In genomic region chr10:29313064-29313638, GRCm38 (mm10) we compare ENCODE assay signal across 8 mouse cellular contexts. TPM values are rescaled to one million over a fixed set of nuclear protein-coding genes. Genes with fewer than 3 reads are reported as not detected.
A peak's percentile ranks its signal among the peaks of the same experiment; 100 is the strongest.
DNase-seq lines count a peak whose midpoint lies in the region; ATAC-seq lines count a peak whose summit lies in the region.

TSS of gene Echdc1 (plus strand) at chr10:29313166.

- H3K9me3 ChIP-seq in intestine, embryonic 14.5 days (ENCODE audit: control insufficient read depth, low read length): no peaks in the 10 kb centered on the region

- intact Hi-C loops in left cerebral cortex, postnatal 14 days (cut with DNase I): loop anchor here (5.0 kb wide), 2 partner anchors 166 to 206 kb away; no protein-coding TSS in a partner anchor

- ATAC-seq in intestine, embryonic 14.5 days (replicated peaks; ENCODE audit: low FRiP score, low TSS enrichment, low read depth): peak; percentile 98

- peak within 1 kb of the TSS; percentile 48 for H3K4me2 ChIP-seq in intestine, embryonic 14.5 days (ENCODE audit: low read length)

- H3K4me3 ChIP-seq in intestine, embryonic 14.5 days (ENCODE audit: low read depth, low read length): peak within 1 kb of the TSS; percentile 64

- H3K27me3 ChIP-seq in intestine, embryonic 14.5 days (replicated peaks; ENCODE audit: control insufficient read depth, insufficient read depth, low read length): no peaks in the 10 kb centered on the region

- H3K9ac ChIP-seq in intestine, embryonic 14.5 days (ENCODE audit: low read length): peak within 1 kb of the TSS; percentile 82

- peaks cover 3% of the 10 kb centered on the region; the same call in 1 of the 2 replicates for H3K4me1 ChIP-seq in intestine, embryonic 14.5 days (replicated peaks; ENCODE audit: control insufficient read depth, insufficient read depth, low read length)

- DNase-seq in adrenal gland, adult (ENCODE audit: inconsistent age in 2 of 2, low spot score in 1 of 2): peak; percentile 91 to 97
- DNase-seq in embryo, embryonic 10.5 days (ENCODE audit: low spot score): peak; percentile 92
- peak; percentile 85 for DNase-seq in gastrocnemius, postnatal 25 days
- DNase-seq in intestine, embryonic 14.5 days (ENCODE audit: low spot score): peak; percentile 93
- peak; percentile 81 to 87 for DNase-seq in left cerebral cortex, postnatal 14 days (ENCODE audit: low spot score in 2 of 2)
- DNase-seq in mesoderm, embryonic 11.5 days (ENCODE audit: low read depth, low spot score): peak; percentile 94
- DNase-seq in right cerebral cortex, postnatal 36 days (ENCODE audit: low spot score in 2 of 2): peak; percentile 80
- DNase-seq in yolk sac, embryonic 10.5 days (ENCODE audit: low spot score): peak; percentile 90

- WGBS in intestine, embryonic 14.5 days: 1% methylated on average over 45 of the region's 49 CpGs

- H3K36me3 ChIP-seq in intestine, embryonic 14.5 days (ENCODE audit: control insufficient read depth, insufficient read depth, low read length): no peaks in the 10 kb centered on the region

- peak within 1 kb of the TSS; percentile 89 for H3K27ac ChIP-seq in intestine, embryonic 14.5 days (ENCODE audit: low read depth)

RNA-seq across cellular contexts. Expression of gene Echdc1, which starts in this region (rescaled TPM):
- 10 to 100 TPM; 31.5 to 34.1 TPM for total RNA-seq in gastrocnemius, postnatal 25 days (2021)
- 27.5 and 30.2 TPM in 2 replicates for polyA plus RNA-seq in intestine, embryonic 14.5 days (2014; fragmentation: Nextera tagmentation; extraction: Ambion mirVana)
- 10 to 100 TPM; 24.4 to 27.8 TPM for total RNA-seq in left cerebral cortex, postnatal 14 days (2021)

Comparison
In these comparisons a context has a peak if more than half of its experiments do, and no peak if none do; other contexts are left out.
1. Peak in every context shown above with its lines: DNase-seq, ATAC-seq, H3K4me3 ChIP-seq and H3K27ac ChIP-seq.